Mouse (Mus musculus): ENCODE data around the gene Peak1. TPM values are rescaled to one million over a fixed set of nuclear protein-coding genes. Genes with fewer than 3 reads are reported as not detected.
A peak's percentile ranks its signal among the peaks of the same experiment; 100 is the strongest.

Gene Peak1
- total and polyA plus RNA-seq, 2 experiments from 2014 or later, result 4.1 to 7.7 TPM

GRCm38 (mm10) chr9:56179416-56180117 is 238.3 kb downstream of the Peak1 start:
- no peak overlapping the region for H3K9ac ChIP-seq
- no peaks in the 10 kb centered on the region for H3K27me3 ChIP-seq (ENCODE audit: insufficient read depth, low read length)
- H3K9me3 ChIP-seq (ENCODE audit: low read length), result no peaks in the 10 kb centered on the region
- DNase-seq (peak; percentile 33), ATAC-seq (peak; percentile 70; the same call in 1 of the 2 replicates)
- 80% methylated on average over 6 of the region's 6 CpGs for WGBS
- peaks cover 4% of the 10 kb centered on the region; the same call in 1 of the 2 replicates for H3K4me1 ChIP-seq (ENCODE audit: insufficient read depth)
- H3K4me3 ChIP-seq (ENCODE audit: low read depth, low read length), result no peak overlapping the region
- TF ChIP-seq CTCF (IDR thresholded peaks at IDR 0.05; ENCODE audit: low read depth), result peak; percentile 47
- H3K27ac ChIP-seq (ENCODE audit: low read depth, low read length), result no peak overlapping the region
- no peak overlapping the region for H3K4me2 ChIP-seq (ENCODE audit: low read depth)
- H3K36me3 ChIP-seq (ENCODE audit: insufficient read depth), result no peaks in the 10 kb centered on the region

GRCm38 (mm10) chr9:56177354-56177753 is 240.5 kb downstream of the Peak1 start:
- Histone ChIP-seq H3K36me3 (ENCODE audit: insufficient read depth) (no peaks in the 10 kb centered on the region), H3K4me3 (ENCODE audit: low read depth, low read length) (no peak overlapping the region), H3K27me3 (ENCODE audit: insufficient read depth, low read length) (no peaks in the 10 kb centered on the region), H3K4me1 (ENCODE audit: insufficient read depth) (peaks cover 4% of the 10 kb centered on the region; the same call in 1 of the 2 replicates), H3K4me2 (ENCODE audit: low read depth) (no peak overlapping the region), H3K27ac (ENCODE audit: low read depth, low read length) (no peak overlapping the region), H3K9ac (no peak overlapping the region), H3K9me3 (ENCODE audit: low read length) (no peaks in the 10 kb centered on the region)
- ATAC-seq (no peak), DNase-seq (no peak)
- 80% methylated on average over 4 of the region's 4 CpGs for WGBS
- TF ChIP-seq CTCF (IDR thresholded peaks at IDR 0.05; ENCODE audit: low read depth), result no peak

- no peak for TF ChIP-seq CTCF (IDR thresholded peaks at IDR 0.05; ENCODE audit: low read depth)
- no peaks in the 10 kb centered on the region for H3K36me3 ChIP-seq (ENCODE audit: insufficient read depth)
- no peaks in the 10 kb centered on the region for H3K27me3 ChIP-seq (ENCODE audit: insufficient read depth, low read length)
- DNase-seq (no peak), ATAC-seq (no peak)
- WGBS, result 88% methylated on average over 3 of the region's 3 CpGs
- H3K4me3 ChIP-seq (ENCODE audit: low read depth, low read length), result no peak overlapping the region
- H3K9me3 ChIP-seq (ENCODE audit: low read length), result no peaks in the 10 kb centered on the region
- H3K27ac ChIP-seq (ENCODE audit: low read depth, low read length), result no peak overlapping the region
- no peak overlapping the region for H3K4me2 ChIP-seq (ENCODE audit: low read depth)
- H3K4me1 ChIP-seq (ENCODE audit: insufficient read depth), result peaks cover 2% of the 10 kb centered on the region; the same call in 1 of the 2 replicates
- no peak overlapping the region for H3K9ac ChIP-seq
These were observed 242.6 kb downstream of the Peak1 start for GRCm38 (mm10) chr9:56175316-56175715.

GRCm38 (mm10) chr9:56167690-56168089 is 250.2 kb downstream of the Peak1 start:
- Histone ChIP-seq H3K4me2 (ENCODE audit: low read depth) (peak overlapping the region; percentile 23; the same call in 1 of the 2 replicates), H3K36me3 (ENCODE audit: insufficient read depth) (no peaks in the 10 kb centered on the region), H3K9me3 (ENCODE audit: low read length) (no peaks in the 10 kb centered on the region), H3K27ac (ENCODE audit: low read depth, low read length) (no peak overlapping the region), H3K4me1 (ENCODE audit: insufficient read depth) (no peaks in the 10 kb centered on the region; the same call in 1 of the 2 replicates), H3K4me3 (ENCODE audit: low read depth, low read length) (no peak overlapping the region), H3K9ac (no peak overlapping the region), H3K27me3 (ENCODE audit: insufficient read depth, low read length) (no peaks in the 10 kb centered on the region)
- 8% methylated on average over 6 of the region's 6 CpGs for whole genome bisulfite sequencing
- TF ChIP-seq CTCF (IDR thresholded peaks at IDR 0.05; ENCODE audit: low read depth), result no peak
- peak; percentile 43; the same call in 1 of the 2 replicates for ATAC-seq
- no peak for DNase-seq

DNA sequence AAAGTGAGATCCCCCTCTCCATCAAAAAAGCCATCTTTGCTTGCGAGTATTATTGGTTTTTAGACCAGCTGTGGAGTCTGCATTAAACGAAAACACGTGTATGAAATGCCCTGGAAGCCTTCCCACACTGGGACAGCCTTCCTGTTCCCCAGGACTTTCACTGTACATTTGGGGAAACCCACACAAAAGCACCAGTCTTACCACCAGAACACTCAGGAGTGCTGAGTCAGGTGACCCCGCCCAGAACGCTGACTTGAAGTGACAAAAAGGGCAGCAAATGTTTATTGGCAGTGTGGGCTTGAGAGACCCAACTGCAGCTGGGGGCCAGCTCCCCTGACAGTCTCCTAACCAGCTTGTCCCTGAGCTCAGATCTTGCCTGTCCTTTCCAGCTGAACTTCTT is 251.7 kb downstream of the Peak1 start:
- H3K9me3 ChIP-seq (ENCODE audit: low read length), result no peaks in the 10 kb centered on the region
- no peaks in the 10 kb centered on the region for H3K27me3 ChIP-seq (ENCODE audit: insufficient read depth, low read length)
- peaks cover 4% of the 10 kb centered on the region for H3K4me1 ChIP-seq (ENCODE audit: insufficient read depth)
- ATAC-seq, result no peak
- no peaks in the 10 kb centered on the region for H3K36me3 ChIP-seq (ENCODE audit: insufficient read depth)
- H3K27ac ChIP-seq (ENCODE audit: low read depth, low read length), result no peak overlapping the region
- H3K4me3 ChIP-seq (ENCODE audit: low read depth, low read length), result no peak overlapping the region
- no peak for DNase-seq
- WGBS, result 60% methylated on average over 5 of the region's 5 CpGs
- H3K4me2 ChIP-seq (ENCODE audit: low read depth), result no peak overlapping the region
- TF ChIP-seq CTCF (IDR thresholded peaks at IDR 0.05; ENCODE audit: low read depth), result no peak
- H3K9ac ChIP-seq, result no peak overlapping the region

- TF ChIP-seq CTCF (IDR thresholded peaks at IDR 0.05; ENCODE audit: low read depth), result no peak
- 93% methylated on average over 6 of the region's 6 CpGs for WGBS
- no peaks in the 10 kb centered on the region for H3K9me3 ChIP-seq (ENCODE audit: low read length)
- H3K9ac ChIP-seq, result no peak within 1 kb of the TSS
- no peak within 1 kb of the TSS for H3K4me3 ChIP-seq (ENCODE audit: low read depth, low read length)
- no peak within 1 kb of the TSS for H3K27ac ChIP-seq (ENCODE audit: low read depth, low read length)
- no peak for ATAC-seq
- H3K36me3 ChIP-seq (ENCODE audit: insufficient read depth), result no peaks in the 10 kb centered on the region
- peaks cover 7% of the 10 kb centered on the region for H3K4me1 ChIP-seq (ENCODE audit: insufficient read depth)
- no peak for DNase-seq
- no peaks in the 10 kb centered on the region for H3K27me3 ChIP-seq (ENCODE audit: insufficient read depth, low read length)
- H3K4me2 ChIP-seq (ENCODE audit: low read depth), result no peak within 1 kb of the TSS
These were observed 252.5 kb downstream of the Peak1 start, which contains the start of gene Tspan3 for GRCm38 (mm10) chr9:56165377-56165776. Gene Tspan3, minus strand, starts transcription at chr9:56165477.

GRCm38 (mm10) chr9:56160341-56161141 is 257.3 kb downstream of the Peak1 start:
- peak overlapping the region; percentile 98 for H3K27ac ChIP-seq (ENCODE audit: low read depth, low read length)
- TF ChIP-seq CTCF (IDR thresholded peaks at IDR 0.05; ENCODE audit: low read depth), result no peak
- peak; percentile 99 for ATAC-seq

More at GRCm38 (mm10) chr9:56160341-56161141, 257.3 kb downstream of the Peak1 start:
- no peaks in the 10 kb centered on the region for H3K27me3 ChIP-seq (ENCODE audit: insufficient read depth, low read length)
- peaks cover 23% of the 10 kb centered on the region for H3K4me1 ChIP-seq (ENCODE audit: insufficient read depth)
- H3K36me3 ChIP-seq (ENCODE audit: insufficient read depth), result no peaks in the 10 kb centered on the region
- peak; percentile 97 for DNase-seq
- no peaks in the 10 kb centered on the region for H3K9me3 ChIP-seq (ENCODE audit: low read length)
- WGBS, result under 1% methylated on average over 78 of the region's 82 CpGs
- peak overlapping the region; percentile 64 for H3K4me2 ChIP-seq (ENCODE audit: low read depth)
- H3K9ac ChIP-seq, result peak overlapping the region; percentile 100
- H3K4me3 ChIP-seq (ENCODE audit: low read depth, low read length), result peak overlapping the region; percentile 99

Data from forebrain, postnatal 0 days (tissue).